Mouse (Mus musculus) right cerebral cortex, postnatal 25 days (tissue): ENCODE measurements around the gene Tlx2.

Experiments used
- DNase-seq: peaks from one replicate; pipeline ENCODE4 v3.0.0; 2022

Tlx2 gene

DNA sequence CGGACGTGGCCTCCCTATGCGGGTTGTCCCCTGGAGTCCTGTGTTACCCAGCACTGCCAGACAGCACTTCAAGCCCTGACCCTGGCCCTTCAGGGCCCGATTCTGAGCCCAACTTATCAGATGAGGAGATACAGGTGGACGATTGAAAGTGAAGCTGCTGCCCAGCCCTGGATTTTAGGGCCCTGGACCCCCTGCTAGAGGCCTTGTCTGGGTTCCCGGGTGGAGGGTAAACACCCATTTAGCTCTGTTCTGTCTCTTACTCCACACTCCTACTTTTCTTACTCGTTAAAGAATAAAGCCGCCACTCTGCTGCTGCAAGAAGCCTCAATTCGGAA is 17.8 kb upstream of the Tlx2 start:
- no peak for DNase-seq

DNA sequence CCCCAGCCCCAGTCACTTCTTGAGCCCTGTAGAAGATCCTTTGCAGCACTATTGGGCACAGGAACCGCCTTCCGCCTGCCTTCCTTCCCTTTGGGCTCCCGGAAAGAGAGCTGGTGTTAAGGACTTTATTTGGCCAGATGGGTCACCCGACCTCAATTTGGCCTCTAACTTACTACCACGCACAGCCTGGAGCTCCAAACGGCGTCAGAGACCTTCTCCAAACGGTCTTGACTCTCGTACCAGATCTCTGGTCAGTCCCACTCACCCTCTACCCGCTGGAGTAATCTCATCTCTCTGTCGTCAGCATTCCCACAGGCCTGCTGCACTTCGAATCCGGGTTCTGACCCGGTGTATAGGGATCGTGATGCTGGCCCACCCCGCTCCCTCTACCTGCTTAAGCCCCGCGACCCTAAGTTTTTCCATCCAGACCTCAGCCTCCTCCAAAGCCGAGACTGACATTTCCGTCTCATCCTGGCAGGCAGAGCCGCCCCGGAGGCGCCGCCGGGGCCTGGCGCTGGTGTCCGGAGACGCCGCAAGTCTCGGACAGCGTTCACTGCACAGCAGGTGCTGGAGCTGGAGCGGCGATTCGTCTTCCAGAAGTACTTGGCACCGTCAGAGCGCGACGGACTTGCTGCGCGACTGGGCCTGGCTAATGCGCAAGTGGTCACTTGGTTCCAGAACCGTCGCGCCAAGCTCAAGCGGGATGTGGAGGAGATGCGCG is 17.3 kb upstream of the Tlx2 start:
- DNase-seq, result no peak

DNA sequence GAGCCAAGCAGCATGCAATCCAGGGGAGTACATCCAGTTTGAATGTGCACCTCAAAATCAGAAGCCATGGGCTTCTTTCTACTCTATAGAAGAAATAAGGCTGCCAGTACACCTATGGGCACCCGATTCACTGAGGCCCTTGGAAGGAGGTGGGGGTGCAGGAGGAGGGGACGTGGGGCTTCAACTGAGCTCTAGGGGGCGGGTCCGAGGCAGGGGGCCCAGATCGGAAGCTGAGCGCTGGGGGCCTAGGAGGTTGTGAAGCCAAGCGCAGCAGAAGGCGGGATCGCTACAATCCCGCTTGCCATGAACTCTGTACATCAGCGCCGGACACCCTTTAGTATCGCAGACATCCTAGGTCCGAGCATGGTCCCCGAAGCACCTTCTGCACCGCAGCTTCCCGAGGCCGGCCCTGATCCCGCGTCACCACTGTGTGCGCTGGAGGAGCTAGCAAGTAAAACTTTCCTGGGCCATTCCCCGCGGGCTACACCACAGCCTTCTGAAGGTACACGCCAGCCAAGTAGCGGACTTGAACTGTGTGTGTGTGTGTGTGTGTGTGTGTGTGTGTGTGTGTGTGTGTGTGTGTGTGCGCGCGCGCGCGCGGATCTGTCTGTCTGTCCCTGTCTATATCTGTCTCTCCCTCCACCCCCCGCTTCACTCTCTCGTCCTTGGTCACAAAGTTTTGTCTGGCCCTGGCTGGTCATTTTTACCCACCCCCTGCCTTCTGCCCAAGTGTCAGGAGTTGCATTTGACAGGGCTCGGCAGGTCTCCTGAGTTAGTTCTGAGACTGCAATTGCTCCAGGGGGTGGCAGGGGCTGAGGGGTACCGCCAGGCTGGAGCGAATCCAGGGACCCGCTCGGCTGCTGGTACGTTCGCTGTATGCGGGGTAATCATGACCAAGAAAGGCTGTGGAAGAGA is 16.3 kb upstream of the Tlx2 start, which contains the start of gene Lbx2:
Gene Lbx2 (plus strand): TSS at position 247 of the 915 bp plus-strand sequence.
- DNase-seq, result no peak

DNA sequence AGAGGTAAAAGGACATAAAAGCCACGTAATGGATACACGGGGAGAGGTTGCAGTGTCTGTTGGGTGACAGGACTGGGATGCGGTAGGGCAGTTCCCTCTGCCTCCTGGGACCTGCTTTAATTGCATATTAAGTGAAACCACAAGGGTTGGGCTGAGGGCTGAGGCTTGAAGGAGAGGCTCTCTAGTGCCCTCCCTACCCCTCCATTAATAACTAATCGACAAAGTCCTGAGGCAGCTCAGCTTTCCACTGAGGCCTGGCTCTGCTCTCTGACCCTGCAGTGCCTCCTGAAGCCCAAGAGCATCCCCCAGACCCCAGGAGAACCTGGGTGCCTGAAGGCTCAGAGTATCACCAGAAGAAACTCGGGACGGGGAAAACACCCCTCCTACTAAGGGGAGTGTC is 14.4 kb upstream of the Tlx2 start:
- DNase-seq, result no peak

DNA sequence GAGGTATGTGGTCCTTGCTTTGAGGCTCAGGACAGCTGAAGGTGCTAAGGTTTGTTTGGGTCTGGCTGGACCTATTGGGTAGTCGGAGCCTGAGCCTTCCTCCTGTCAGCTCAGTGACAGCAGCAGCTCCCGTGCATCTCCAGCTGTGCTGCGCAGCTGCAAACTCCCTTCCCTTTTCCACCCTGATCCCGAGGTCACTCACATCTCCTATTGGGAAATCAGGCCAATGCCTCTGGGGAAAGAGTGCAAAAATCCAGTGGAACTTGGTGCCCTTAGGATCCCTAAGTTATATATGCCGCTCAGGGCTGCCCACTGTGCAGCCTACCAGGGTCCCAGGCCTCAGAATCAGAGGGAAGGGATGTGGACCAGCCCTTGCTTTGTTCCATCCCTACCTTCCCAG is 13.4 kb upstream of the Tlx2 start:
- no peak for DNase-seq

DNA sequence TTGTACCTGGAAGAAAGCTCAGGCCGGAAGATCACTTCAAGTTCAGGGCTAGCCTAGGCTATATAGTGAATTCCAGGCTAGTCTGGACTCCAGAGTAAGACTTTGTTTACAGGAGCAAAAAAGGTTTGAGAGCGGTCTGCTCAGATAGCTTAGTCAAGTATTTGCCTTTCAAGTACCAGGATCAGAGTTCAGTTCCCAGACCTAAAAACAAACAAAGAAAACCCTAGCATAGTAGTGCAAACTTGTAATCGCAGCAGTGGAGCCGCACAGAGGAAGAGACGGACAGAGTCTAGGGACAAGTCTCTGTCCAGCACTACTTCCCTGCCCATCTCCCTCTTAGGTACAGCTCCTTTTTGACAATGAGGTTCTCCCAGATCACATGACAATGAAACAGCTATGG is 10.1 kb upstream of the Tlx2 start:
- DNase-seq, result no peak

DNA sequence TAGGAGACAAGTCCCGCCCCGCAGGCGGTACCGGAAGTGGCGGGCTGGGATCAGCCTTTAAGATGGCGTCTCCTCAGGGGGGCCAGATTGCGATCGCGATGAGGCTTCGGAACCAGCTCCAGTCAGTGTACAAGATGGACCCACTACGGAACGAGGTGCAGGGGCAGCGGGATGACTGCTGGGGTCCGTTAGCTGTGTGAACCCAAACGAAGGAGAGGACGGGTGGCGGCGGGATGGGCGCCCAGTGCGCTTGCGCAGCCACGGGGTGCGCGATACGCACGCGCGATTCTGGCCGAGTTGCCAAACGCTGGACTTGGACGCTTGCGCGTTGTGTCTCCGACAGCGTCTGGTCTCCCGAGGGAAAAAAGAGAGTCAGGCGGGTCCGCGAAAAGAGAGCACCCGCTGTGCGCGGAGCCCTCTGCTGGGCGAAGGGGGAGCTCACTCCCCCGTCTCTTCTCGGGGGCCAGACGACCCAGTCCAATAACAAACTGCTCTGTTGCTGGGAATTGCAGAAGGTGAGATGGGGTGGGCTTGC is 8.3 kb upstream of the Tlx2 start:
- peak; percentile 98 for DNase-seq

DNA sequence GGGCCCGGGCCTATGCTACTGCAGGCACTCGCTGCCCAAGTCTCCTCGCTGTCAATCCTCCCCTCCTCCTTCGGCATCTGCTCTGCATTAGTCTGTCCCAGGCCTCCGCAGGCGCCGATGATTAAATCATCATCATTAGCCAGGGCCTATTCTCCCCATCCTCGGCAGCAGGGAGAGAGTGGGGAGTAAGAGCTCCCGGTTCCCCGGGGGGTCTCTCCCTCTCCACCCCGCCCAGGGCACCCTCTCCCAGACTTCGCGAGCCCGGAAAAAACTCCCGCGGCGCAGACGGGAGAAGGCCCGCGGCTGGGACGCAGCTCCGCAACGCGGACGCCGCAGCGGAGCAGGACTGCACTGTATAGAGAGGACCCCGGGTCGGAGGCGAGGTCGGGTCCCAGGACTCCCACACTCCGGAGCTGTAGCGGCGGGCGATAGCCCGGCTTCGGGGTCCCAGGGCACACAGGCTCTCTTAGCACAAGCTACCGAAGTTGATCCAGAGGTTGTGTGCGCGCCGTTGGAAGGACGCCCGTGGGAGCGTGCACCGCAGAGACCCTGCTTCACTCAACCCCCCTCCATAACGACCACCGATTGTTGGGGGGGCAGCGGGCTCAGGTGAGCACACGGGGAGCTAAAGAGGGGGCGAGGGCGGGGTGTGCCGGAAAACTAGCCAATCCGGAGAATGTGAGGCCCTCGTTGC is 7.7 kb upstream of the Tlx2 start, which contains the start of gene Pcgf1:
Gene Pcgf1 (plus strand): TSS at position 240 of the 694 bp plus-strand sequence.
- DNase-seq, result no peak

DNA sequence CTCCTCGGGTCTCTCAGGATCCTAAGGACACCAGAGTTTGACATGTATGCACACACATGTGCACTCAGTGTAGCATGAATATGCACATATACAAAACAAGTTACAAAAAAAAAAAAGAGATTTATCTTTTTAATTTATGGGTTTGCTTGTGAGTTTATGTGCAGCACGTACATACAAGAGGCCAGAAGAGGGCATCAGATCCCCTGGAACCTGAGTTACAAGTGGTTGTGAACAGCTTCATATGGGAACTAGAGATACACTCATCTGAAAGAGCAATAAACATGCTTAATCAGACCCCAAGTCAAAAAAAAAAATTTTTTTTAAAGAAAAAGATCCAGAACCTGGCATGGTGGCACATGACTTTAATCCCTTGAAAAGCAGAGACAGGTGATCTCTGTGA is 4.9 kb upstream of the Tlx2 start:
- DNase-seq, result no peak

DNA sequence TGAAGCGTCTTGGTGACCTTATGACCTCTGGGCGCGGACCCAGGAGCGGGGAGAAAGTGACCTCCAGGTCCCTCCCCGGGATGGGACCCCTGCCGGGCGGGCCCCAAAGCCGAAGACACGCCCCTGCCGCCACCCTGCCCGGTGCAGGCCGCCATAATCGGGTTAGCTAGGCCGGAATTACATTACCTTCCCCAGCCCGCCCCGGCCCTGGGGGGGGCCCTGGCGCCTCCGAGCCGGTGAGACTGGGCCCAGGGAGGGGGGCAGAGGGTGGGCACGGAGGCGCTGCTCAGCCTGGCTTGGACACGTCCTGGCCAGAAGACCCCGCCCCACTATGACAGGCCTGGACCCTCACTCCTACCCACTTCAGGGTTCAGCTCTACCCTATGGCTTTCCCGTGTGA is 1.1 kb upstream of the Tlx2 start:
- no peak for DNase-seq

DNA sequence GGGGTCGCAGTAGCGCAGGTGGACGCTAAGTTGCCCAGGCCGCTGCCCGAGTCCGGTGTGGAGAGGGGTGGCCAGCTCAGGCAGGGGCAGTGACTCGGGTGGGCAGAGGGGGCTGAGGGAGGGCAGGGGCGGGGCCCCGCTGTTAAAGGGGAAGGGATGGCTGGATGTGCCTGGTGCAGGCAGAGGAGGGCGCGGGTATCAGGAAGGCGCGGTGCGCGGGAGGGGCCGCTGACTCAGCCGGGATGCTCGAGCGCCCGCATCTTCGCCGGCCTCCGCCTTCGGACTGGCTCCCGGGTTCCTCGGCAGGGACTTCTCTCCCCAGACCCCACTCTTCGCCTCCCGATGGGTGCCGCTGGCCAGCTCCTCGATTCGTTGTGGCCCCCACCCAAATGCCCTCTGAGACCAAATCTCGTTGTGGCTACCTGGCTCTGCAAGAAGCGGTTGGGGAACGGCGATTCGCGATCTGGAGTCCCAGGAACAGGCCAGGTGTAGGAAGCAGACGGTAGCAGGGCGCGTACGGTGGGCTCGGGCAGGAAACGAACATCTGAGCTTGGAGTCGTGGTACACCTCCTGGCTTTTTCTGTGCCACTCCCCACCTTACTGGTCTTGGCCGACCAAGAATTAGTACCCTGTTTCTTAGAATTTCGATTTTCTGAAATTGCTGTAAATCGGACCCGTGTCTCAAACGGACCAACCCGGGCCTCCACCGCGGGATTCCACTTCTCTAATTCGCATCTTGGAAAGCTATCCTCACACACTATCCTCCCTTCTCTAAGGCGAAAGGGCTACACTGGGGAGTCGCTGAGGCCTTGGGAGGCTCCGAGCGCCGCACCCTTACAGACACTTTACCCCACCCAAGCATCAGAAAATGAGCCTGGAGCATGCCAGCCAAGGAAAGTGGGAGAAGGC is 472 bp upstream of the Tlx2 start:
- peak; percentile 48 for DNase-seq

DNA sequence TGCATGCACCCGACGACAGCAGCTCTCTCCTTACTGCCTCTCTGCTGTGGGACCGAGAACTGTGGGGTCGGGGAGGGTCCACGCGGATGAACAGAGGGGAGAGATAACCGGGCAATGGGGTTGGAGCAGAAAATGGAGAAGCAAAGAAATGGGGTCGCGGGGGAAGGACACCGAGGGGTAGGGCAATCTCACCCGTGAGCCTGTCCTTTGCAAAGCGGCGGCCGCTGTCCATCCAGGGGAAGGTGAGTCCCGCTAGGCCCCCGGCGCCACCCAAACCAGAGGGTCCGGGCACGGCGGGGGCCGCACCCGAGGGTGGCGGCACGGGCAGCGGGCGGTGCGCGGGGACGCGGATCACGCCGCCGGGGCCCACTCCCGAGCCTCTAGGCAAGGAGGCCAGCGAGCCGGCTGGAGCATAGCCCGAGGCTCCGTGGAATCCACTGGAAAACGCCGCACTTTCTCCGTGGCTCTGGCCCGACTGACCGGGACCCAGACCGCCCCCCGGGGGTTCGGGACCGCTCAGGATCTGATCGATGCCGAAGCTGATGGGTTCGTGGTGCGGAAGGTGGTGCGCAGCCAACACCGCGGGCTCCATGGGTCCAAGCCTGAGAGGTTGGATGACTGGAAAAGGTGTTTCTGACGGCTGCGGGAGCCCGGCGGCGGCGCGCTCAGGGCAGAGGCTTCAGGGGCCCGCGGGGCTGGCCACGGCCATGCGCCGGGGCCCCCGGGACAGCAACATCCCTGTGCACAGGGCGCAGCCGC is 426 bp downstream of the Tlx2 start:
- DNase-seq, result no peak

DNA sequence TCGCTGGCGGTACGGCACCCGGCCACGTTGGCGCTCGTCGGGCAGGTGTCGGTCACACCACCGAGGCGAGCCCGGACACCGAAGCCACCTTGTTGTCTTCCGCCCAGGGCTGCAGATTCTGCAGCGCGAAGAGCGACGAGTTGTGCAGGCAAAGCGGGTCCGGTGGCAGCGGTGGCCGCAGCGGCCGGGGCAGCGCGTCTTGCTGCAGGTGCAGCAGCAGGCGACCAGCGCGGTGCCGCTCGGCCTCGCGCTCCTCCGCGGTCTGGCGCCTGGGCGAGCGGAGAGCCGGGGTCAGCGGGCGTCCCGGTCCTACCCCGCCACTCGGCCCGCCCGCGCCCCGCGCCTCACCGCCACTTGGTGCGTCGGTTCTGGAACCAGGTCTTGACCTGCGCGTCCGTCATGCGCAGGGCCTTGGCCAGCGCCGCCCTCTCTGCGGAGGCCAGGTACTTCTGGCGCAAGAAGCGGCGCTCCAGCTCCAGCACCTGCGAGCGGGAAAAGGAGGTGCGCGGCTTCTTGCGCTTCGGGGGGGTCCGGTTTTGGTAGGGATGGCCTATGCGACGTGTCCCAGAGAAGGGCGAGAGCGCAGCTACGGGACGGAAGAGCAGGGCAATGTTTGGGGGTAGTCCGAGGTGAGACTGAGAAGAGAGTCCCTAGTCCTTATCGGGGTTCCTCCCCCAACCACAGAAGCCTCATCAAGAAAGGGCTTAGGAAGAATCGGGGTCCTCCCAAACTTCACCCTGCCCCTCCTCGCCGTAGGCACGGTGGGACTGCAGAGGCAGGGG is 1.2 kb downstream of the Tlx2 start:
- DNase-seq, result no peak

DNA sequence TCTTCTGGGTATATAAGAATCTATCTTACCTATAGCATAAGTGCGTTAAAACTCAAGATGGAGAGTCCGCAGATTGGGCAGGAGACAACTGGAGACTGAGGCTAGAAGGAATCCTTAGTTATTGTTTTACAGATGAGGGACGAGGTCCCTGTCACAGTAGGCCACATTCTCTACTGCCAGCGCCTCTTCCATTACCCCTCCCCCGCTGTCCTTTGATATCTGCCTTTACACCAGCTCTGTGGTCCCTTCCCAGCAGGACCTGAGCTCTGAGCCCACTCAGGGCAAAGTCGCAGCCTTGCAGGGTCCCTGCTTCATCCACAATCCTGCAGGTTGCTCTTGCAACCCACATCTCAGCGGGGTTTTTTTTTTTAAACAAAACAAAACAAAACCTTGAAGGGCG is 1.9 kb downstream of the Tlx2 start:
- no peak for DNase-seq

DNA sequence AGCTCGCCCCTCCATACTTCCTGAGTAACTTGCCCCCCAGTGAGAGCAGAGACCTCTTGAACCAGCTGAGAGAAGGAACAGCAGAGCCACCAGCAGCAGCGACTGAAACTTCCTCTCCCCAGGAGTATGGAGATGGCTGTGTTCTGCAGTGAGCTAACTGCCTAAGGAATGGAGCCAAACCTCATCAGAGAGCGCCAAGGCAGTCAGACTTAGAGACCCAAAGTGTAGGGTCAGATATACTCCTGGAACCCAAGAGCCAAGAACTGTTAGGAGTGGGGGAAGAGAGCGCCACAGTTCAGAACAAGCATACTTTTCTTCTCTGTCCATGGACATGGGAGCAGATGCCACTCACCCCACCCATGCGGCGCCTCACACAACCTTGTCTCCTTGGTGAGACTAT is 3.7 kb downstream of the Tlx2 start:
- no peak for DNase-seq

DNA sequence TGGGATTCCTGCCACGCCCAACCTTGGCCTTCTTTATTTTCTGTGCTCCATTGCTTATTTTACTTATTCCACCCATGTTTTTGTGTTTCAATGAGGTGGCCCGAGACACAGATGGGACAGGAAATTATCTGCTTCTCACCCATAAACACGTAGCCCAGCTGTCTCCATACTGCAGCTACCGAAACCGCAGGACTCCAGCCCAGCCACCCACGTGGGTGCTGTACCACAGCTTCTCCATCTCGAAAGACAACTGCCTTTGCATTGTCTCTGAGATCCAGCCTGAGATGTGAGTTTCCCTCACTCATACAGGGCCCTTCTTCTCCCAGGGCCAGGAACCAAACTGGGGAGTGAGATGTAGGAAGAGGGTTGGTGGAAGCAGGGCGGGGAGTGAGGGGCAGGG is 4.1 kb downstream of the Tlx2 start:
- DNase-seq, result no peak

DNA sequence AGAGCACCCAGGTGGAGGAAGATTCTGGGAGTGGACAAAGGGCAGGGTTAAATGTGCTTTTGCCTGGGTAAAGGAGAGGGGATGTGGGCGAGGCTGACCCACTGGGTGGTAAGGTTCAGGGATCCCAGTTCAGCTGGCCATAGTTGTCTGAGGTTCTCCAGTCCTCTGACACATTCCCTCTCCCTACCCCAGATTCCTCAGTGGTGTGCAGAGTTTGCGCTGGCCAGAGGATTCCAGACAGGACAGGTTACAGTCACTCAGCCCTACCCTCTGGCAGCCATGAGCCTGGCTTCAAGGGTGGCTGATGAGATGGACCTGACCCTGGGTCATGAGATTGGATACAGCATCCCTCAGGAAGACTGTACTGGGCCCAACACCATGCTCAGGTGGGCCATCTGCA is 11.4 kb downstream of the Tlx2 start:
- DNase-seq, result no peak

DNA sequence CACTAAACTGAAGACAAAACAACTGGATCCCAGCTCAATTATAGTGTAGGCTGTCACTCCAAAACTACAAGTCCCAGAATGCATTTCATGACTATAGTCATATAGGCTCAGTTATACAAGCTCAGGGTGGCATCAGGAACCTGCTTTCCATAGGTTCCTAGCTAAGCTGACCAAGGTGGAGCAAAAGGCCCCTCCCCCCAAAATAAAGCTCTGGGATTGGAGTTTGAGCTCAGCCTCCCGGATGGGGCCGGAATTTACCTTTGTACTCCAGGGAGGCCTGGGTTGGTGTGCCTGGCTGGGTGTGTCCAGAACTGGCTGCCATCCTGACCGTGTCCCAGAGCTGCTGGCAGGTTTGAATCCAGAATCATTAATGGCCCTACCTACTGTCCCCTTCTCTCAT is 12.3 kb downstream of the Tlx2 start, which contains the start of gene Dqx1:
Gene Dqx1 (plus strand): TSS at position 55 of the 400 bp plus-strand sequence.
- peak; percentile 36 for DNase-seq

DNA sequence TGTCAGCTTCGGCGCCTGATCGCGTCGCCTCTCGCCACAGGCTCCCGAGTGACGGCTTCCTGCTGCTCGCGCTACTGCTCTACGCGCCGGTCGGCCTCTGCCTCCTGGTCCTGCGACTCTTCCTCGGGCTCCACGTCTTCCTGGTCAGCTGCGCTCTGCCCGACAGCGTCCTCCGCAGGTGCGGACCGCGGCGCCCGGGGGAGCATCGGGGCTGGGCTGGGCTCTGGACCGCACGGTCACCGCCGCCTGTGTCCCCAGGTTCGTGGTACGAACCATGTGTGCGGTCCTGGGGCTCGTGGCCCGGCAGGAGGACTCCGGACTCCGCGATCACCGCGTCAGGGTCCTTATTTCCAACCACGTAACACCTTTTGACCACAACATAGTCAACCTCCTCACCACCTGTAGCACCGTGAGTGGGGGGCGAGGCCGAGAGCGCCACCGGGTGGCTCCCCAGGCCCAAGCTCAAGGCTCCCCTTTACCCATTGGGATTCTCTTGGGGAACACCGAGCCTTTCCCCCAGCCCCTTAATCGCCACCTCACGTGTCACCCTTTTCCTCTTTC is 15.1 kb downstream of the Tlx2 start, which contains the start of gene Htra2:
Gene Htra2 (minus strand): TSS at position 403 of the 561 bp plus-strand sequence.
- no peak for DNase-seq
